Mouse (Mus musculus) adrenal gland, postnatal 14 days (tissue): ENCODE results near the gene Irf2bp1. TPM values are rescaled to one million over a fixed set of nuclear protein-coding genes. Genes with fewer than 3 reads are reported as not detected.
A peak's percentile ranks its signal among the peaks of the same experiment; 100 is the strongest.

Source experiments
- DNase-seq: peaks from one replicate; pipeline ENCODE4 v3.0.0; 2021; ENCODE audit warnings: mixed read lengths
- long read RNA-seq, 2 experiments: library from polyadenylated mRNA; stranded (forward); transcript quantifications; one replicate each; pipeline ENCODE4 v2.0.0; 2021
- total RNA-seq: library from RNA; stranded (reverse); gene quantifications from 2 replicates; pipeline ENCODE4 v1.2.3, GENCODE M21; 2021

Irf2bp1 gene
- 35.9 and 38.6 TPM in 2 replicates for total RNA-seq
- long read RNA-seq, experiment 1, transcript Irf2bp1-201 (1 exons, 2,734 nt) = major isoform, 138 of 139 reads
- long read RNA-seq, experiment 1, partial matches to known transcripts = 0 of 139 reads
- long read RNA-seq, experiment 1, other reads (novel, unspliced or antisense) = 1 of 139 reads
- long read RNA-seq, experiment 2, transcript Irf2bp1-201 (1 exons, 2,734 nt) = major isoform, 108 of 108 reads
- long read RNA-seq, experiment 2, partial matches to known transcripts = 0 of 108 reads
- long read RNA-seq, experiment 2, other reads (novel, unspliced or antisense) = 0 of 108 reads

GRCm38 (mm10) chr7:19003902-19004630 lies at the start of gene Irf2bp1:
Gene Irf2bp1, plus strand, starts transcription at chr7:19004044.
- peak; percentile 96 for DNase-seq

GRCm38 (mm10) chr7:18957569-18958383 lies 46.1 kb upstream of the Irf2bp1 start:
- peak; percentile 84 for DNase-seq

GRCm38 (mm10) chr7:18958384-18958766 lies 45.5 kb upstream of the Irf2bp1 start:
- DNase-seq = no peak

- DNase-seq = peak; percentile 54
These were observed 44.4 kb upstream of the Irf2bp1 start for GRCm38 (mm10) chr7:18959446-18959845.

- no peak for DNase-seq
These were observed 41.6 kb upstream of the Irf2bp1 start for GRCm38 (mm10) chr7:18962171-18962792.

GRCm38 (mm10) chr7:18962795-18963194 lies 41.0 kb upstream of the Irf2bp1 start:
- DNase-seq = no peak

- no peak for DNase-seq
These were observed 40.5 kb upstream of the Irf2bp1 start for GRCm38 (mm10) chr7:18963294-18963843.

GRCm38 (mm10) chr7:18965312-18965711 lies 38.5 kb upstream of the Irf2bp1 start:
- no peak for DNase-seq

- DNase-seq = peak; percentile 23
These were observed 36.2 kb upstream of the Irf2bp1 start for GRCm38 (mm10) chr7:18967603-18968002.

- no peak for DNase-seq
These were observed 32.9 kb upstream of the Irf2bp1 start for GRCm38 (mm10) chr7:18970956-18971355.

- DNase-seq = no peak
These were observed 25.5 kb upstream of the Irf2bp1 start for GRCm38 (mm10) chr7:18978381-18978780.

GRCm38 (mm10) chr7:18986503-18986902 lies 17.3 kb upstream of the Irf2bp1 start:
- peak; percentile 46 for DNase-seq

GRCm38 (mm10) chr7:18987100-18987499 lies 16.7 kb upstream of the Irf2bp1 start, which contains the start of gene Nanos2:
Gene Nanos2, plus strand, starts transcription at chr7:18987400.
- DNase-seq = no peak

- DNase-seq = no peak
These were observed 16.1 kb upstream of the Irf2bp1 start for GRCm38 (mm10) chr7:18987747-18988146.

- no peak for DNase-seq
These were observed 15.1 kb upstream of the Irf2bp1 start for GRCm38 (mm10) chr7:18988780-18989179.

- no peak for DNase-seq
These were observed 13.8 kb upstream of the Irf2bp1 start for GRCm38 (mm10) chr7:18989995-18990394.

GRCm38 (mm10) chr7:18990601-18991295 lies 13.1 kb upstream of the Irf2bp1 start, which contains the start of gene Mypop:
Gene Mypop, plus strand, starts transcription at chr7:18991245.
- peak; percentile 100 for DNase-seq

- DNase-seq = peak; percentile 36
These were observed 12.1 kb upstream of the Irf2bp1 start for GRCm38 (mm10) chr7:18991660-18992293.

- DNase-seq = peak; percentile 52
These were observed 11.6 kb upstream of the Irf2bp1 start for GRCm38 (mm10) chr7:18992294-18992675.

- no peak for DNase-seq
These were observed 10.8 kb upstream of the Irf2bp1 start for GRCm38 (mm10) chr7:18993036-18993435.

GRCm38 (mm10) chr7:18998835-18999234 lies 5.0 kb upstream of the Irf2bp1 start:
- DNase-seq = no peak
